8 mouse cellular contexts compared by ENCODE assay signal in the genomic region with DNA sequence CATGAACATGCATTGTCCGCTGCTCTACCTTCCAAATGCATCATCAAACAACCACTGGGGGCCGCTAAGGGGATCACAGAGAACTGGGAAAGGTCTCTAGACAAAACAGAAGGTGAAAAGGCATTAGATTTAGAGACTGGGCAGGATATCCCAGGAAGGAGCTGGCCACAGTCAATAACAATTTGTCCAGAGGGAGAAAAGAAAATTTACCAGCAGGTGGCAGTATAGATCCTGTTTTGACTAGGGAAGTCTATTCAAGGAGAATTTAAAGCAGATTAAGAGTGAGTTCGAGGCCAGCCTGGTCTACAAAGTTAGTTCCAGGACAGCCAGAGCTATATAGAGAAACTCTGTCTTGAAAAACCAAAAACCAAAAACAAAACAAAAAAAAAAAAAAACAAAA.
A peak's percentile ranks its signal among the peaks of the same experiment; 100 is the strongest.
DNase-seq lines count a peak whose midpoint lies in the region.

No protein-coding gene starts in this region.

- peak; percentile 11 for DNase-seq in adrenal gland, postnatal 10 days
- no peak for DNase-seq in adrenal gland, postnatal 25 days
- DNase-seq in kidney, adult 9 months: peak; percentile 49
- no peak for DNase-seq in kidney, adult 11 months
- peak; percentile 15 for DNase-seq in urinary bladder, postnatal 25 days (ENCODE audit: low spot score)
- DNase-seq in urinary bladder, postnatal 36 days (ENCODE audit: low spot score in 2 of 2): no peak
- DNase-seq in yolk sac, embryonic 10.5 days (ENCODE audit: low spot score): peak; percentile 26
- no peak for DNase-seq in natural killer cell, adult 2 months (ENCODE audit: low spot score in 2 of 2)

Comparison
In these comparisons a context has a peak if more than half of its experiments do, and no peak if none do; other contexts are left out.
1. DNase-seq: peak in adrenal gland, postnatal 10 days (single experiment), kidney, adult 9 months (single experiment), urinary bladder, postnatal 25 days (single experiment) and yolk sac, embryonic 10.5 days (single experiment); none in adrenal gland, postnatal 25 days (single experiment), kidney, adult 11 months (single experiment), urinary bladder, postnatal 36 days (0 of 2) and natural killer cell, adult 2 months (0 of 2).